Mouse (Mus musculus): ENCODE results near the gene Dhrs2.

The Dhrs2 gene

DNA sequence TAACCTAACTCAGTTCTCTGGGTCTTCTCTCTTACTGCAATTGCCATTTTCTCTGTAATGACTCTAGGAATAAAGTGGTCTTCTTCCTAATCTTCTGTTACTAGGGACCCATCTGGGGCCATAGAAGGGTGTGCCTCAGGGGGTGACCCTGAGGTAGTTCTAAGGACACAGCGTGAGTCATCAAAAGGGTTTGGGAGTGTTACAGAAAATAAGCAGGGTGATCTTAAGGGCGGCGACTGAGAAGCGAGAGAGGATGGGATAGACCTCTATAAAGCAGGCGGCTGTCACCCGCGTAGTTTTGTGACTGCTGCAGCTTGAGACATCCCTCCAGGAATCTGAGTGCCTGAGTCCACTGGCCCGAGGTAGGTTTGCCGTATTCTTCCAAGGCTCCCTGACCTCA lies at the start of gene Dhrs2:
Dhrs2 (plus strand) TSS at position 301 of the 400 bp plus-strand sequence.
- no peak for ATAC-seq (ENCODE audit: low TSS enrichment)

DNA sequence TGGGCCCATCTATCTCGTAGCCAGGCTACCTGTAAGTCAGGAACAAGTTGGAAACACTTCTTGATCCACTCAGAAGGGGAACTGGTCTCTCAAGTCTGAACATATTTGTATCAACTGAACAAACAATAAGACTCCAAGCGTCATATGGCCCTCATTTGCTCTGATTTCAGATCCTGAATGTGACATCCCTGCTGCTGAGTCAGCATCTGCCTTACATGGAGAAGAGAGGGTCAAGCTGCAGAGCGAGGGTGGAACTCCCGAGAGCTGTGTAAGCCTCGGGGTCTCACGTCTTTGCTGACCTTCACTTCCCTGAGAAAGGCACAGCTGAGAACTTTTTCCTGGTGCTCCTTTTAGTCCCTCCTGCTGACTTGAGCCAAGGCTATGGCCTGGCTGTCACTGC lies 47.6 kb upstream of the Dhrs2 start:
- ATAC-seq (ENCODE audit: low TSS enrichment), result no peak

DNA sequence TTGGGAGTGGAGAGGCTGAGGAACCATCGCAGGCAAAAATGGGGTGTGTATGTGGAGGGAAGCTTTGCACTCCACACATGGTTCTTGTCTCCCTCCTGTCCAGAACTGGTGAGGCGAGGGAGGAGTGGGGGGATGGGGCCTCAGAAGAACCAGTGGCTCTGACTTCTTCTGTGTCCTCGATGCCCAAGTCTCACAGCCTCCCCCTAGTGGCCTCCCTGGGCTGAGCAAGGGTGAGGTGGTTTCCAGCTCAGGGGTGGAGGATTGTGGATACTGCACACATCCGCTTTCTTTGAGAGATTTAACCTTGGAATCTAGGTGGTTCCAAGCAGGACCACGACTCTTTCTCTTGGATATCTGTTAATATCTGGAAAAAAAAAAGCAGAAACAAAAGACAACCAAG lies 44.5 kb upstream of the Dhrs2 start:
- ATAC-seq (ENCODE audit: low TSS enrichment), result peak; percentile 79

DNA sequence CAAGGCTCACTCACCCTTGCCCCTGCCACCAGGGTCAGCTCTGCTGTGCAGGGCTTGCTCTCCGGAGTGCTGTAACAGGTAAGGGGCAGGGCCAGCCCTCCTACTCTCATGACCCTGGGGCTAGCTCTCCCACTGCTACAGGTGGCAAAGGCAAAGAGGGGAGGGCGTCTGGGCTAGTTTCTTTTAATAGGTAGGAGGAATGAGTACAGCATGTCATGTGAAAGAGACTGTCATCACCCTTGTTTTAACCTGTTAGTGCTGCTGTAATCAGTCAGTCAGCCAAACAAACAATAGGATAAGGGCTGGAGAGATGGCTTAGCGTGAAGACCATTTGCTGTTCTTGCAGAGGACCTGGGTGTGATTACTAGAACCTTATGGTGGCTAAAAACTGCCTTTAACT lies 40.9 kb upstream of the Dhrs2 start:
- ATAC-seq (ENCODE audit: low TSS enrichment), result no peak

DNA sequence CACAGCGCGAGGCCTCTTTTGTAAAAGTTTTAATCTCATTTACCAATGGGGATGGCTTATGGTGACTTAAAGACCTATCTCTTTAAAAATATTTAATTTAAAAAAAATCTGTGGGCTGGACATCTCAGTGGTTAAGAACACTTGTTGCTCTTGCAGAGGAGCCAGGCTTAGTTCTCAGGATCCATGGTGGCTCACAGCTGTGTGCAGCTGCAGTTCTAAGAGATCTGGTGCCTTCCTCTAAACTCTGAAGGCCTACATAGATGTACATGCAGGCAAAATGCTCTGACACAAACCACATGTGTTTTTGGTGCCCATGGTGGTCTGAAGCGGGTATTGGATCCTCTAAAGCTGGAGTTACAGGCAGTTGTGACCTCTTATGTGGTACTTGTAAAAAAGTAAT lies 38.6 kb upstream of the Dhrs2 start:
- ATAC-seq (ENCODE audit: low TSS enrichment), result no peak

DNA sequence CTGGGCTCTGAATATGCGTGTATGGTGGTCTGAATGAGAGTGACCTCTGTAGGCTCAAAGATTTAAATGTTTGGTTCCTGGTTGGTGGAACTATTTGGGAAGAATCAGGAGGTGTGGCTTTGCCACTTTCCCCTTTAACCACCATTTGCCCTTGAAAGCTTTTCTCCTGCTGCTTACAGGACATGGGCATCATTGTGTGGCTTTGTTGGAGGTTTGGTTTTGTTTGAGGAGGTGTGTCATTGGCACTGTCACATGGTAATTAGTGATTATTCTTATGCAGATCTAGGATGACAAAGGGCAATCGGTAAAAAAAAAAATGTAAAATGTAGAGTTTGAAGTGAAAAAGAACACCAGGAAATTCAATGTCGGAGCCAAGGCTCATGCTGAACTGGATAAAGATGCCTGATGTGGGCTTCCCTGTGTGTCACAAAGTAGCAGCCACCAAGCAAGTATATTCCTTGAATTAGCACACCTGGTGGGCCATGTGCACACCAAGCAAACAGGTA lies 37.1 kb upstream of the Dhrs2 start:
- no peak for ATAC-seq (ENCODE audit: low TSS enrichment)

DNA sequence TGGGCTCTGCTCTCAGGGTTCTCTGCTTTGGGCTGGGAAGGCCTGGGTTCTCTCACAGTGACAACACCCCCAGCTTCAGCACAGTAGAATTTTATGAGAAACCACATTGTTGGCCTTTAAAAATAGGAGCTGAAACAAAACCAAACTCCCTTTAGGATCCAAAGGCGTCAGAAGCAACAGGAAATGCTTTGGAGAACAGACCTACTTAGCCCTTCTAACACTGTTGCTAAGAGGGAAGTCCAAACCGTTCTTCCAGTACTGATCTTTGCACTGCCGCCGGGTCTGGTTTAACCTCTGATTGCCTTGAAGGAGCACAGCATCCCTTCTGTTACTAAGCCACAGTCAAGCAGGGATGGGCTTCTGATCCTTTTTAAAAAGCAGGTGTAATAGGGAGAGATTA lies 33.3 kb upstream of the Dhrs2 start:
- ATAC-seq (ENCODE audit: low TSS enrichment), result peak; percentile 44

DNA sequence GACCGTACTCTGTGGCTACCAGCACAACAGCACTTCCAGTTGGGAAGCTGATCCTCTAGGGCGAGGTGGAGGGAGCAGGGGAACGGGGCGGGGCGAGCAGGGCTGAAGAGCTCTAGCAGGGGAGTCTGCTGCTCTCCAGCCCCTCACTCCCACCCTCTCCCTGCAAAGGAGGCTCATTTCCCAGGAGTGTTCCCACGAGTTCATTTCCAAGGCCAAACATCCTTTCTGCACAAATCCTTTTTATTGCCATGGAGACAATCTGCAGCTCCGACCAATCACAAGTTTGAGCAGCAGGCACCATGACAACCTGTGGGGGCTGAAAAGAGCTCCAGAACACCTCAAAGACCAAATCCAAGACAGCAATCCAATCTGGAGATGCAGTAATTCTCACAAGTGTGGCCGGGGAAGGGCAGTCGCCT lies 32.4 kb upstream of the Dhrs2 start:
- ATAC-seq (ENCODE audit: low TSS enrichment), result peak; percentile 91

DNA sequence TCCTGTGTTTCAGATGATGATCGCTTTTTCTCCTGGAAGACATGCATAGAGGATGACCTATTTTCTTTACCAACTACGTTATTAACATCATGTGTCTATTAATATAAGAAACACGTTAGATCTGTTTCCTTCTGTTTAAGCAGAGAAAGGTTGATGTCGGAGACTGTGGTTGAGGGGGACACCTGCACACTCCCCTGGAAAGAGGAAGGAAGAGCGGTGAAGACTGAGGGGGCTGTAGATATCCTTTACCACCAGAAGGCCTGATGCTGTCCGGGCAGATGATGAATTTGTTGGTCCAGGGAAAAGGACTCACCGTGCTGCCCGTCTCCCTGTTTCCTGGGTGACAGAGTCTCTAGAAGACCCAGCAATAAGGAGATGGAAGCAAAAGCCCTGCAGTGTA lies 28.5 kb upstream of the Dhrs2 start:
- ATAC-seq (ENCODE audit: low TSS enrichment), result no peak

DNA sequence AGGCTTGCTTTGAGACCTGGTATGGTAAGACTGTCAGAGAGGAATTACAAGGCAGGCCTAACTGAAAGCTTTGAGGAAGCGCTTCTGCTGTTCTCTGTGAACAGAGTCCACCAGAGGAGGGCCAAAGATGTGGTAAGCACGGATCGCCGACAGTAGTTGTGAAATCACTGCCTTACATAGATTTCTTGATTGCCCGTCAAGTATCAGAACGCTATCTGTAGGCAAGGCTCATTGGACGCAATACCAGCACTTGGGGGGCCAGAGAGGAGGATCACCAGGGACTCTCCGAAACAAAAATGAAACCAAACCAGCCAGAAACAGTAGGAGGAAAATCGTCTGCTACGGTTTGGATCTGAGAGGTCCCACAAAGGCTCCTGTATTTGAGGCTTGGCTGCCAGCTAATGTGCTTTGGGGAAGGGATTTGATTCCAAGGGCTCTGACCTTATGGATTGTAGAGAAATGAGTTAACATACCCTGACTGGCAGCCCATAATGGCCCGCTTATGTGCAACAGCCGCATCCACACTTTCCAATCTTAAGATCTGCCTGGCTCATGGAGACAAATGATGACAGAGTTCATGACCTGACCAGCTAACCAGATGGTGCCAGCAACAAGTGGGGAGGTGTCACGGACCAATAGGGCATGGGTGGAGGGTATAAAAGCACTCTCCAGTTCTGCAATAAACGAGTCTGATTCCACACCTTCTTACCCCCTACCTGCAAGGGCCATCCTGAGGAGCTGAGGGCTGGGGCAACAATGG lies 27.8 kb upstream of the Dhrs2 start:
- no peak for ATAC-seq (ENCODE audit: low TSS enrichment)

DNA sequence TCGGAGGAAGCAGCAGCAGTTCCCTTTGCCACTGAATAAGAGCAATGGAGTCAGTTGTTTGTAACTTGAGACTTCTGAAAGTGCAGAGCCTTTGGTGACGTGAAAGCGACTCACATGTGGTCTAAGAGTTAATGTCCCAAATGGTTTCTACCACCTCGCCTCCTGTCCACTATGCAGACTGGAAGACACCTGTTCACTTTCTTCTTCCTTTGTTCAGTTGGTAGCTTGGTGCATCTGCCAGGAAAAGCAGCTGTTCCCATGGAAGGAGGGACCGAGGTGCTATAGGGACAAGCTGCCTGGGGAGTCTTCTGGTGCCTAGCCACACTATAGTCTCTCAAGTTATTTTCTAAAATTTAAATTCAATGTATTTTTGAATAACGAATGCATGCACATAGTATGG lies 27.0 kb upstream of the Dhrs2 start:
- peak; percentile 34; the same call in 1 of the 2 replicates for ATAC-seq (ENCODE audit: low TSS enrichment)

DNA sequence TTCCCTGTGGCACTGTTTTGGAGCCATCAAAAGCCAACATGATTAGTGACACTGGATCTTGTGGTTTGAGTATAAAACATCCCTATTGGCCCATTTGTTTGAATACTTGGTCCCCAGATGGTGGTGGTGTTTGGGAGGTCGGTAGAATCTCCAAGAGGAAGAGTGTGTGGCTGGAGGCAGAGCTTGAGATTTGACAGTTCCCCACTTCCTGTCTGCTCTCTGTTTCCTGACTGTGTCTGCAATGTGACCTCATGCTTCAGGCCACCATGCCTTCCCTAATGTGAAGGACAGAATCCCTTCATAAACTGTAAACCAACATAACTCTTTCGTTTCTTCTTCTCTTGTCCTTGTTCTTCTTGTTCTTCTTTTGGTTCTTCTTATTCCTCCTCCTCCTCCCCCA lies 24.7 kb upstream of the Dhrs2 start:
- no peak for ATAC-seq (ENCODE audit: low TSS enrichment)

DNA sequence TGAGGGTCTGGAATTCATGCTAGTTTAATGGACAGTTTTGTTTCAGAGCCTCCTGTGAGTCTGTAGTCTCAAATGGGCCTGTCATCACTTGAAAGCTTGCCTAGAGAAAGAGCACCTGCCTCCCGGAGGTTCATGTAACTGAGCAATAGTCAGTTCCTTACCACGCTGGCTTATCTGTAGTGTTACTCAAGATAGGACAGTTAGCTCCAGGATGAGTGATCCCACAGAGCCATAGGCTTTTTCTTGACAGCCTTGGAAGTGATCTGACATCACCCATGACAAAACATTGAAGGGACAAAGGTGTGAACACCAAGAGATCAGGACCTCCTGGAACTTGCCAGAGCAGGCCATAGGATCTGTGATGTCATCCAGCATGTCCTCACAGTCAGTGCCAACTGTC lies 23.6 kb upstream of the Dhrs2 start:
- no peak for ATAC-seq (ENCODE audit: low TSS enrichment)

DNA sequence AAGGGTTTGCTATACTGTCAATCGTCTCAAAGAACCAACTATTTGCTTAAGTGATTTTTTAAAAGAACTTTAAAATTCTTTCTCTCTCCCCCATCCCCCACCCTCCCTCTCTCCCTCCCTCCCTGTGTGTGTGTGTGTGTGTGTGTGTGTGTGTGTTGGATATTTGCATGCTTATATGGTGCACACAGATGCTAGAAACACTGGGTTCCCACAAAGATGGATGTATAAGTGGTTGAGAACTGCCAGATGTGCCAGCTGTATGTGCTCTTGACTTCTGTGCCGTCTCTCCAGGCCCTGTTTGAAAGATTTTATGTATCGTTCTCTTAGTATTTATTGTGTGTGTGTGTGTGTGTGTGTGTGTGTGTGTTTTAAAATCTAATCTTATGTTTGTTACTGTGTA lies 17.3 kb upstream of the Dhrs2 start:
- ATAC-seq (ENCODE audit: low TSS enrichment), result no peak

DNA sequence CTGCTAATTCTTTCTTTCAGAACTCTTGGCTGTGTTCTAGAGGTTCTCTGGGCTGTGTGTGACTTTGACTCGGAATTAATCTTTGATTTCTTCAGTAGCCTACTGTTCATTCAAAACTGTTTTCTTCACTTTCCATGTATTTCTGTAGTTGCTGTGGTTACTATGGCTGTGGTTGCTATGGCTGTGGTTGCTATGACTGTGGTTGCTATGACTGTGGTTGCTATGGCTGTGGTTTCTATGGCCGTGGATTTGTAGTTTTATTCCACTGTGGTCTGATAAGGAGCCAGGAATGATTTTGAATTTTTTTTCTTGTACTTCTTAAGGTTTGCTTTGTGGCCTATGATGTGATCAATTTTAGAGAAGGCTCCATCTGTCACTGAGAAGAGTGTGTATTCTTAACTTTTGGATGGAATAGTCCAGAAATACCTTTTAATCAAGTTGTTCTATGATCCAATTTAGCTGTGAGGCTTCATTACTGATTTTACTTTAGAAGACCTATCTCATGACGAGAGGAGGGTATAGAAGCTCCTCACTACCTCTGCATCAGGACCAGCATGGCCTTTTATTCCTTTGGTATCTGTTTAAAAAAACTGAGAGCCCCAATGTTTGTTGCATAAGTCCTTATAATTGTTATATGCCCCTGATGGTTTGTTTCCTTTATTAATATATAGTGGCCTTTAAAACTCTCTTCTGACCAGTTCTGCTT lies 16.6 kb upstream of the Dhrs2 start:
- ATAC-seq (ENCODE audit: low TSS enrichment), result peak; percentile 100

DNA sequence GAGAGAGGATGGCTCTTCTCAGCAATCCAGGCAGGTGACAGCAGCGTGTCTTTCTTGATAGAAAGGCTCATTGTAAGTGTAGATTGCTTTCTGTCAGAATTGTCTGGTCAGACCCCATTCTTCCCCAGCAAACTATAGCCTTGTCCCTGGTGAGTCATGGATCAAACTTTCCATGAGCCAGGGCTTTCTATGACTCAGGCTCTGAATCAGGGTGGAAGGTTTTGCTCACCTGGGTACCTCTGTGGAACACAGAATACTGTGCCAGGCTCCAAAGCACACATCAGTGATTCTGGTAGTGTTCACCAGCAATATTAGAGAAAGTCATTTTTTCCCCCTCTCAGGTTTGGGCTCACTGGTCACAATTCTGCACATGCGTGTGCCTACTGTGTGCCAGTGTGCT lies 13.5 kb upstream of the Dhrs2 start:
- no peak for ATAC-seq (ENCODE audit: low TSS enrichment)

DNA sequence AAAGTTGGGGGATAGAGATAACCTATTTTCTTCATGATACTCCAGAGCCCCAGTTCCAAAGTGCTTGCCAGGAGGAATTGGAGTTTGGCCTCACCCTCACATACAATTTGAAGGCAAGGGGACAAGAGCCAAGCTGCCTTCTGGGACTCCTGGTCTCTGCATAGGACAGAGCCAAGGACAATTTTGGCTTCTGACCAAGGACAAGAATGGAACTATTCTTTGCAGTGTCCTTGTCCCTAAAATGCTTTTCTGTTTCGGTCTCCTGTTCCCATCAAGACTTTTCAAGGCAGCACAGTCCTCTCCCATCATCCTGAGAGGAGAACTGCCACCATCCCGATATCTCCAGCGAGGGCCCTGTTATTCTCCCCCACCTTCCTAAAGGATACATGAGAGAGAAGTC lies 8.2 kb upstream of the Dhrs2 start:
- ATAC-seq (ENCODE audit: low TSS enrichment), result no peak

DNA sequence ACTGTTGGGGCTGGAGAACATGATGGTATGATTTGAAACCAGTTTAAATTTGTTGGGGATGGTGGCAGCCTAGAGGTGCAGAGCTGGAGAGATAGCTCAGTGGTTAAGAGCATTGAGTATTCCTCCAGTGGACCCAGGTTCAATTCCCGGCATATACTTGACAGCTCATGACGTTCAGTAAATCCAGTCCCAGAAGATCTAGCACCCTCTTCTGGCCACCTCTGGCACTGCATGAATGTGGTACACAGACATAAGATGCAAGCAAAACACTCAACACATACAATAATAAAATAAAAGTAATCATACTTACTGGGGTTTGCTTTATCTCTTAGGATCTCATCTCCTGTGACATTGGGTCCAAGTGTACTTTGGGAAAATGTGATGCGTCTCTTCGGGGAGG lies 7.3 kb upstream of the Dhrs2 start:
- ATAC-seq (ENCODE audit: low TSS enrichment), result no peak

DNA sequence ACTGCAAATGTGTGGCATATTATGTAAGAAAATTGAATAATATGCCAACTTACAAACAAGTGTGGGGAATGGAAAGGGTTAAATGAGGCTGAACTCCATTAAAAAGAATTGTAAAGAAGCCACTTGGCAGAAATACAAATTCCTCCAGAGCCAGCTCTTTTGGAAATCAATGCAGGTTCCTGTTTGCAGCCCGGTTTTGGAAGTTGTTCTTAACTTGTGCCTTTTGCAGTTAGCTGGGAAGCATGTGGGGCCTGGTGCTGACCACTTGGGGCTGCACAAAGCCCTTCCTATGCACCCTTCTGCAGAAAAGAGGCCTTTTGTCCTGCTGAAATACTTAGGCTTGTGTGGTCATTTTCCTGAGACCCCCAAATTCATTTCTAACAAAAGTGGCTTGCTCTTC lies 1.4 kb downstream of the Dhrs2 start:
- no peak for ATAC-seq (ENCODE audit: low TSS enrichment)

DNA sequence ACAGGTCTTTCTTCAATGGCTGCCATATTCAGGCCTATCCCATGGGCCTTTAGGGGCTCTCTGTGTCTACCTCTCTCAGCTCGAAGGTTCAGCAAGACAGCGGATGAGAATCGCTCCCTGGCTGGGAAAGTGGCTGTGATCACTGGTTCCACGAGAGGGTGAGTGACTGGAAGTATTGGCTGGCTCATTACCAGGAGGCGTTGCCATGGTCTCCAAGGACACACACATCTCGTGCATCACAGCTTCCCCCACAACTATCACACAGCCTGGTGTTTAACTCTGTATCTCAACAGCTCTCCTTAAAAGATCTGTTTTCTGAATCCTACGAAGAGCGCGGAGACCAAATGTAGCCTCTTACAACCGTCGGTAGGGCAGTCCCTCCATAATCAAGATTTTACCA lies 12.8 kb downstream of the Dhrs2 start:
- ATAC-seq (ENCODE audit: low TSS enrichment), result no peak

DNA sequence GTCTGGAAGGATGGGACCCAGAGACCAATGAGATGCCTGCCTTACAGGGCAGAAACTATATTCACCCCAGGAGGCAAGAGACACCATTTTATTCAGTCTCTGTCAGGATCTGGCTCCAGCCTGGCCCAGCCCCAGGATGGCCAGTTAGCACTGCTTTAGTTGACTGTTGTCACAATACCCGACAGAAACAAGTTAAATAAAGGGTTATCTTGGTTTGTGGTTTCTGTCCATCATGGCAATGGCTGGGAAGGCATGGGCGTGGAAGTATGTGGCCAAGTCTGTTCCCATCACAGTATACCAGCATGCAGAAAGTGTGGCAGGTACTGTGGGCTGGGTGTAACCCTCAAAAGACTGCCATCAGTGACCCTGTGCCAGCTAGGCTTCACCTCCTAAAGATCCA lies 14.9 kb downstream of the Dhrs2 start:
- ATAC-seq (ENCODE audit: low TSS enrichment), result no peak

DNA sequence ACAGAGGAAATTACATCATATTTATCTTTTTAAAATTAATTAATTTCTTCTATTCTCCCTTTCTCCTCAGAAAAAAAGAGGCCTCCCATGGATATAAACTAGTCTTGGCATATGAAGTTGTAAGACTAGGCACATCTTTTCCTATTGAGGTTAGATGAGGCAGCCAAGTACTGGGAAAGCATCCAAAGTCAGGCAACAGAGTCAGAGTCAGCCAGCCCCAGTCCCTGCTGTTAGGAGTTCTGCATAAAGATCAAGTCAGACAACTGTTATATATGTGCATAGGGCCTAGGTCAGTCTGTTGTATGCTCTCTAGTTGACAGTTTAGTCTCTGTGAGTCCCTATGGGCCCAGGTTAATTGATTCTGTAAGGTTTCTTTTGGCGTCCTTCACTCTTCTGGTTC lies 20.9 kb downstream of the Dhrs2 start:
- peak; percentile 59; the same call in 1 of the 2 replicates for ATAC-seq (ENCODE audit: low TSS enrichment)

DNA sequence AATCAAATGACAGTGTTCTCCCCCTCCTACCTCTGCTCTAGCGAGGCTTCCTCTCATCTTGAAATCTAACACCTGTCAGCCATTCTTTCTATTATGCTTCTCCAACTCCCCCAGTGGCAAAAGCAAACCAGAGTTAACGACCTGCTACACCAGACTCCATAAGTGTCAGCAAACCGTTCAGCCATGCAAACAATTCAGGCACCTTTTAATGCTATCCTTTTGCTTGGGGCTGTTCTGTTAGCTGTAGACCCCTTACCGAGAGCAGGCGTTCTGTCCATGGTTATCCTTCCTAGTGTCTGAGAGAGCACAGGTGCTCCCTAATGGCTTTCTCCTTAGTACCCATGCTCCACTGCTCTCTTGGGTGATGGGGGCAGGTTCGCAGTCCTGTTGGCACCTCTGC lies 25.4 kb downstream of the Dhrs2 start:
- no peak for ATAC-seq (ENCODE audit: low TSS enrichment)
